Mouse (Mus musculus): ENCODE data around the gene Ciapin1. TPM values are rescaled to one million over a fixed set of nuclear protein-coding genes. Genes with fewer than 3 reads are reported as not detected.
"Not testable (repeated sequence)": the region's sequence is repeated elsewhere in the genome, so short reads cannot be mapped to it uniquely, and the experiment has no call there.

Gene Ciapin1
- polyA plus RNA-seq, 1 experiment from 2014 or later, result 95.1 TPM

DNA sequence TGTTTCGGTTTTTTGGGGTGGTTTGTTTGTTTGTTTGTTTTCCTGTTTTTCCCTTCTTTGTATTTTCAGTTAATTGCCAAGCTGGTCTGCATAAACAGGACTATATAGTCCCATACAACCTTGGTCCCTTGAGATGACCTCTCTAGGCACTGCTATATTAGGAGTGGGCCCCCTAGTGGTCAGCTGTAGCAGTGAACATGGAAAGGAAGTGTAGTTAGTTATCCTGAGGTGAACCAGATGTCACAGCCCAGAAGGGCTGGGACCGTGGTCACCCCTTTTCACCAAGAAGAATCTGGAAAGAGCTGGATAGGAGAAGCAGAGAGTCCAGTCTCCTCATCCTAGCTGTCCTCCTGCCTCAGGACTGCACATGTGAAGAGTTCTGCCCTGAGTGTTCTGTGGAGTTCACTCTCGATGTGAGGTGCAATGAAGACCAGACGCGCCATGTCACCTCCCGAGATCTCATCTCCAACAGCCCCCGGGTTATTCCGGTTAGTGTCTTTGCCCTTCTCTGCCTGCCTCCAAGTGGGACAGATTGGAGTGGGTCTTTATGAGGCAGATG, 23.3 kb upstream of the Ciapin1 start:
- Histone ChIP-seq H3K27me3 (replicated peaks; ENCODE audit: control insufficient read depth, insufficient read depth, low read length) (no peaks in the 10 kb centered on the region), H3K9ac (ENCODE audit: low read depth, low read length) (no peak overlapping the region), H3K4me2 (replicated peaks; ENCODE audit: low read depth) (no peak overlapping the region), H3K4me1 (replicated peaks; ENCODE audit: control insufficient read depth, insufficient read depth, low read length) (no peaks in the 10 kb centered on the region), H3K4me3 (ENCODE audit: low read depth, low read length) (no peak overlapping the region), H3K36me3 (ENCODE audit: control insufficient read depth, insufficient read depth) (peaks cover 49% of the 10 kb centered on the region), H3K9me3 (ENCODE audit: control insufficient read depth) (no peaks in the 10 kb centered on the region), H3K27ac (ENCODE audit: low read depth, low read length) (no peak overlapping the region)
- TF ChIP-seq CTCF (IDR thresholded peaks at IDR 0.05; ENCODE audit: low read depth), result peak; percentile 91
- 74% methylated on average over 8 of the region's 8 CpGs for WGBS
- ATAC-seq, result 0 out of 2 replicates have a peak, but pooled peaks have one; percentile 46

DNA sequence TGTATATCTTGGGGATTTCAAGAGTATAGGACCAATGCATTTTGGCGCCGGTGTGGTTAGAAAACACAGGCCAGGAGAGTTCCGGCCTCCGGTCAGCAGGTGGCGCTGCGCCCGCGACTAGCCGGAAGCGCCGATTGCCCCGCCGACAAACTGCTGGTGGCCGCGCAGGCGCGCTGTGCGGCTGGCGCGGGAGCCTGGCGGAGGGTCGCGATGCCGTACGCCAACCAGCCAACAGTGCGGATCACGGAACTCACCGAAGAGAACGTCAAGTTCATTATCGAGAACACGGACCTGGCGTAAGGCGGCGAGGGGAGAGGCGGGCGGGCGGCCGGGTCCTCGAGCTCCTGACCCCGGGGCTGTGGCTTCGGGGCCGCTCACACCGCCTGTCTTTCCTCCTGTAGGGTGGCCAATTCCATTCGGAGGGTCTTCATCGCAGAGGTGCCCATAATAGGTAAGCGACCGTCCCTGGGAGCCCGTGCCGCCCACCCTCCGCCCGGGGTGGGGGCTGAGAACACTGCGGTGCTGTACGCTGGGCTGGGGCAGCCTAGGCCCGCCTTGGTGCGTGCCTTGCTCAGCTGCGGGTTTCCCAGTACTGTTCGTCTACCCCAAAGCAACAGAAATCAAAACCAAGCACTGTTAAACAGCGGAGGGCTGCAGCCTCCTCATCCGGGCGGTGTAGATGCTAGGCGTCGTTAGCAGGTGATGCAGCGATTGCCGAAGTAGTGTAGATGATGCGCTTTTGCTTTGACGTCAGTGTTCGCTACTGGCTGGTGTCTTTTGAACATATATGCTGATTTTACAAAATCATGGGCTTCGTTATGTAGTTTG, 19.4 kb upstream of the Ciapin1 start, which contains the start of gene Polr2c:
Gene Polr2c, plus strand, starts transcription at position 105 of the 828 bp plus-strand sequence.
- H3K4me2 ChIP-seq (replicated peaks; ENCODE audit: low read depth), result peak within 1 kb of the TSS; percentile 79
- peaks cover 44% of the 10 kb centered on the region for H3K36me3 ChIP-seq (ENCODE audit: control insufficient read depth, insufficient read depth)
- H3K27ac ChIP-seq (ENCODE audit: low read depth, low read length), result peak within 1 kb of the TSS; percentile 66
- ATAC-seq, result peak; percentile 67
- no peaks in the 10 kb centered on the region for H3K9me3 ChIP-seq (ENCODE audit: control insufficient read depth)
- TF ChIP-seq CTCF (IDR thresholded peaks at IDR 0.05; ENCODE audit: low read depth), result peak; percentile 94
- under 1% methylated on average over 68 of the region's 68 CpGs for WGBS
- no peaks in the 10 kb centered on the region for H3K4me1 ChIP-seq (replicated peaks; ENCODE audit: control insufficient read depth, insufficient read depth, low read length)
- H3K4me3 ChIP-seq (ENCODE audit: low read depth, low read length), result peak within 1 kb of the TSS; percentile 93
- peak within 1 kb of the TSS; percentile 91 for H3K9ac ChIP-seq (ENCODE audit: low read depth, low read length)
- H3K27me3 ChIP-seq (replicated peaks; ENCODE audit: control insufficient read depth, insufficient read depth, low read length), result no peaks in the 10 kb centered on the region

- no peak overlapping the region for H3K4me3 ChIP-seq (ENCODE audit: low read depth, low read length)
- 23% methylated on average over 5 of the region's 5 CpGs for WGBS
- ATAC-seq, result 0 out of 2 replicates have a peak, but pooled peaks have one; percentile 5
These were observed 18.8 kb upstream of the Ciapin1 start for GRCm38 (mm10) chr8:94857011-94857345.

DNA sequence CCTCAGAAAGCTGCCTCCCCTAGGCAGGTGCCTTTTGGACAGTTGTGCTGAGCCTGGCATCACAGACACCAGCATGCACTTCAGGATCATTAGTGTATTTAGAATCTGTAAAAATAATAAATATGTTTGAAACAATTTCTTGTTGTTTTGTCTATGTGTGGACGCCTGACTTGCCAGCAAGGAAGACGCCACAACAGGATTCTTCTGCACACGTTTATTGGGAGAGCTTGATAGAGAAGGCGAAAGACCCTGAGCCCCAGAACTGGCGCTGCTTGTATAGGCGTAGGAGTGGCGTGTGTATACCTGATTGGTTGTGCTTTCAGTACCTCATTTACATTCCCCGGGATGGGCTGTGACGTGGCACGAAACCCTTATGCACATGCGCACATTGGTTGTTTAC, 16.6 kb upstream of the Ciapin1 start:
- not testable (repeated sequence) for H3K9ac ChIP-seq (ENCODE audit: low read depth, low read length); H3K4me1 ChIP-seq (replicated peaks; ENCODE audit: control insufficient read depth, insufficient read depth, low read length); H3K9me3 ChIP-seq (ENCODE audit: control insufficient read depth); H3K27ac ChIP-seq (ENCODE audit: low read depth, low read length); H3K27me3 ChIP-seq (replicated peaks; ENCODE audit: control insufficient read depth, insufficient read depth, low read length); H3K4me3 ChIP-seq (ENCODE audit: low read depth, low read length); H3K4me2 ChIP-seq (replicated peaks; ENCODE audit: low read depth); ATAC-seq
- H3K36me3 ChIP-seq (ENCODE audit: control insufficient read depth, insufficient read depth), result peaks cover 56% of the 10 kb centered on the region
- 89% methylated on average over 11 of the region's 11 CpGs for WGBS

More at GRCm38 (mm10) chr8:94857011-94857345, 18.8 kb upstream of the Ciapin1 start:
- Histone ChIP-seq H3K36me3 (ENCODE audit: control insufficient read depth, insufficient read depth) (peaks cover 44% of the 10 kb centered on the region), H3K27me3 (replicated peaks; ENCODE audit: control insufficient read depth, insufficient read depth, low read length) (no peaks in the 10 kb centered on the region), H3K27ac (ENCODE audit: low read depth, low read length) (no peak overlapping the region), H3K4me1 (replicated peaks; ENCODE audit: control insufficient read depth, insufficient read depth, low read length) (no peaks in the 10 kb centered on the region), H3K4me2 (replicated peaks; ENCODE audit: low read depth) (peak overlapping the region; percentile 79), H3K9me3 (ENCODE audit: control insufficient read depth) (no peaks in the 10 kb centered on the region), H3K9ac (ENCODE audit: low read depth, low read length) (no peak overlapping the region)
- TF ChIP-seq CTCF (IDR thresholded peaks at IDR 0.05; ENCODE audit: low read depth), result no peak

- no peaks in the 10 kb centered on the region for H3K4me1 ChIP-seq (replicated peaks; ENCODE audit: control insufficient read depth, insufficient read depth, low read length)
- no peak overlapping the region for H3K9ac ChIP-seq (ENCODE audit: low read depth, low read length)
- H3K27me3 ChIP-seq (replicated peaks; ENCODE audit: control insufficient read depth, insufficient read depth, low read length), result no peaks in the 10 kb centered on the region
- no peak overlapping the region for H3K4me3 ChIP-seq (ENCODE audit: low read depth, low read length)
- H3K4me2 ChIP-seq (replicated peaks; ENCODE audit: low read depth), result no peak overlapping the region
- H3K9me3 ChIP-seq (ENCODE audit: control insufficient read depth), result no peaks in the 10 kb centered on the region
- TF ChIP-seq CTCF (IDR thresholded peaks at IDR 0.05; ENCODE audit: low read depth), result no peak
- peaks cover 97% of the 10 kb centered on the region for H3K36me3 ChIP-seq (ENCODE audit: control insufficient read depth, insufficient read depth)
- no peak overlapping the region for H3K27ac ChIP-seq (ENCODE audit: low read depth, low read length)
- 94% methylated on average over 5 of the region's 5 CpGs for WGBS
- ATAC-seq, result no peak
These were observed 11.9 kb upstream of the Ciapin1 start for GRCm38 (mm10) chr8:94850049-94850448.

- H3K9ac ChIP-seq (ENCODE audit: low read depth, low read length), result no peak overlapping the region
- no peaks in the 10 kb centered on the region for H3K9me3 ChIP-seq (ENCODE audit: control insufficient read depth)
- H3K36me3 ChIP-seq (ENCODE audit: control insufficient read depth, insufficient read depth), result peaks cover 38% of the 10 kb centered on the region
- TF ChIP-seq CTCF (IDR thresholded peaks at IDR 0.05; ENCODE audit: low read depth), result peak; percentile 33
- no peak overlapping the region for H3K4me2 ChIP-seq (replicated peaks; ENCODE audit: low read depth)
- peaks cover 7% of the 10 kb centered on the region; the same call in 1 of the 2 replicates for H3K4me1 ChIP-seq (replicated peaks; ENCODE audit: control insufficient read depth, insufficient read depth, low read length)
- no peaks in the 10 kb centered on the region for H3K27me3 ChIP-seq (replicated peaks; ENCODE audit: control insufficient read depth, insufficient read depth, low read length)
- no peak overlapping the region for H3K4me3 ChIP-seq (ENCODE audit: low read depth, low read length)
- WGBS, result 56% methylated on average over 2 of the region's 2 CpGs
- ATAC-seq, result no peak
- H3K27ac ChIP-seq (ENCODE audit: low read depth, low read length), result no peak overlapping the region
These were observed 3.0 kb upstream of the Ciapin1 start for GRCm38 (mm10) chr8:94841183-94841582.

Measured in intestine, postnatal 0 days (tissue).